Mouse (Mus musculus): ENCODE results near the gene E2f8. TPM values are rescaled to one million over a fixed set of nuclear protein-coding genes. Genes with fewer than 3 reads are reported as not detected.

E2f8 gene
- polyA plus RNA-seq, 1 experiment: 0.28 TPM

DNA sequence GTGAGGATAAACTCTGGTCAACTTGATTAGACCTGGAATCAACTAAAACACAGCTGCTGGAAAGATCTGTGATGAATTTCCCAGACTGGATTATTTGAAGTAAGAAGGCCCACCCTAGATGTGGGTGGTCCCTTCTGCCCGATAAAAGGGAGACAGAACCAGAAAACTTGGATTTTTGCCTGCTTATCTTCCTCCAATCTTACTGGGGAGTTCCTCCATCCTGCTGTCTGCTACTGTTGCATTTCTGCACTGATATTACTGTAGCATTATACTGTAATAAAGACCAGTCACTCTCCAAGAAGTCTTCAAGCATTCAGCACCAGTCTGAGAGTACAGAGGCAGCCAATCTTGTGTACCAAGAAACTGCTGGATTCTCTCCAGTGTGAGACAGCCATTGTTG is 23.1 kb downstream of the E2f8 start:
- H3K36me3 ChIP-seq (ENCODE audit: control insufficient read depth, insufficient read depth, low read length): no peaks in the 10 kb centered on the region
- H3K27ac ChIP-seq (ENCODE audit: insufficient read depth, low read depth, low read length): no peak overlapping the region
- 71% methylated on average over 1 of the region's 1 CpGs for WGBS
- H3K4me3 ChIP-seq (ENCODE audit: insufficient read depth, low read depth, low read length): no peak overlapping the region
- H3K4me1 ChIP-seq (ENCODE audit: control insufficient read depth, insufficient read depth, low read length): no peaks in the 10 kb centered on the region
- no peak for DNase-seq
- H3K27me3 ChIP-seq (replicated peaks; ENCODE audit: control insufficient read depth, insufficient read depth, low read length): no peaks in the 10 kb centered on the region
- TF ChIP-seq CTCF (conservative IDR thresholded peaks at IDR 0.05; ENCODE audit: insufficient read depth, insufficient read length, low read depth, low read length) (no peak), POLR2A (IDR thresholded peaks at IDR 0.05; ENCODE audit: low read depth, low read length) (no peak)

DNA sequence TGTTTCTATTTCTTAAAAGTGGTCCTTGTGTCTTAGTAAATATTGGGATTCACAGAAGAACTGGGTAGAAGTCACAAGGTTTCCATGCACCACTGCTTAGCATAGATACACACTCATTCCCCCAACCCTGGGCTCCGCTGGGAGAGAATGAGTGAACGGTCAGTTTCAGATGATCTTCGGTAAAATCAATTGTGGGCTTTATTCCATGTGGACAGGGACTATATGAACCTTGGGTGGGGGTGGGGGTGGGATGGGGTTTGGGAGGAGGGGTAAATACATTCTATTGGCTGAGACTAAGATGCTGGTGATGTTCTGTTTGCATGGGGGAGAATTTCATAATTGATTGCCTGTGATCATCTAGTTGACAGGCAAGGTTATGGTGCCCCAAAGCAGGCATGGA is 25.9 kb downstream of the E2f8 start:
- no peaks in the 10 kb centered on the region for H3K36me3 ChIP-seq (ENCODE audit: control insufficient read depth, insufficient read depth, low read length)
- DNase-seq: no peak
- no peak overlapping the region for H3K4me3 ChIP-seq (ENCODE audit: insufficient read depth, low read depth, low read length)
- no peak overlapping the region for H3K27ac ChIP-seq (ENCODE audit: insufficient read depth, low read depth, low read length)
- H3K27me3 ChIP-seq (replicated peaks; ENCODE audit: control insufficient read depth, insufficient read depth, low read length): no peaks in the 10 kb centered on the region
- 91% methylated on average over 3 of the region's 3 CpGs for WGBS
- H3K4me1 ChIP-seq (ENCODE audit: control insufficient read depth, insufficient read depth, low read length): no peaks in the 10 kb centered on the region
- TF ChIP-seq POLR2A (IDR thresholded peaks at IDR 0.05; ENCODE audit: low read depth, low read length) (no peak), CTCF (conservative IDR thresholded peaks at IDR 0.05; ENCODE audit: insufficient read depth, insufficient read length, low read depth, low read length) (no peak)

DNA sequence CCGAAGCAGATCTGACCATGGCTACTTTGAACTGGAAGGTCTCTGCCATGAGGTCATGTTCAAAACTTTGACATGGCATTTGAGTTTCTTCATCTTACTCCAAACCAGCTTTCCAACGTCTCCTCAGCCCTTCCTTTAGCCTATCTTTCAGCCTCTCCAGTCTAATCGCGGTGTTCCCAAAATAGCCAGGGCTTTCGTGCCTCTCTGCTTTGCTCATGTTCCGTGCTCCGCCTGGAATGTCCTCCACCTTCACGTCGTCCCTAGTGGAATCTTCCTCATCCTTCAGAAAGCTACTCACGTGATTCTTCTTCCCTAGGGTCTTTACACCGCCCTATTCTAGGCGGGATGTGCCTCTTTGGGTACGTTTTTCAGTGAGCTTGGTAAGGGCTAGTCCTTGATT is 27.9 kb downstream of the E2f8 start:
- no peak overlapping the region for H3K4me3 ChIP-seq (ENCODE audit: insufficient read depth, low read depth, low read length)
- no peak for DNase-seq
- WGBS: 86% methylated on average over 13 of the region's 13 CpGs
- no peak overlapping the region for H3K27ac ChIP-seq (ENCODE audit: insufficient read depth, low read depth, low read length)
- no peaks in the 10 kb centered on the region for H3K27me3 ChIP-seq (replicated peaks; ENCODE audit: control insufficient read depth, insufficient read depth, low read length)
- no peaks in the 10 kb centered on the region for H3K36me3 ChIP-seq (ENCODE audit: control insufficient read depth, insufficient read depth, low read length)
- TF ChIP-seq POLR2A (IDR thresholded peaks at IDR 0.05; ENCODE audit: low read depth, low read length): no peak
- no peak for TF ChIP-seq CTCF (conservative IDR thresholded peaks at IDR 0.05; ENCODE audit: insufficient read depth, insufficient read length, low read depth, low read length)
- no peaks in the 10 kb centered on the region for H3K4me1 ChIP-seq (ENCODE audit: control insufficient read depth, insufficient read depth, low read length)

DNA sequence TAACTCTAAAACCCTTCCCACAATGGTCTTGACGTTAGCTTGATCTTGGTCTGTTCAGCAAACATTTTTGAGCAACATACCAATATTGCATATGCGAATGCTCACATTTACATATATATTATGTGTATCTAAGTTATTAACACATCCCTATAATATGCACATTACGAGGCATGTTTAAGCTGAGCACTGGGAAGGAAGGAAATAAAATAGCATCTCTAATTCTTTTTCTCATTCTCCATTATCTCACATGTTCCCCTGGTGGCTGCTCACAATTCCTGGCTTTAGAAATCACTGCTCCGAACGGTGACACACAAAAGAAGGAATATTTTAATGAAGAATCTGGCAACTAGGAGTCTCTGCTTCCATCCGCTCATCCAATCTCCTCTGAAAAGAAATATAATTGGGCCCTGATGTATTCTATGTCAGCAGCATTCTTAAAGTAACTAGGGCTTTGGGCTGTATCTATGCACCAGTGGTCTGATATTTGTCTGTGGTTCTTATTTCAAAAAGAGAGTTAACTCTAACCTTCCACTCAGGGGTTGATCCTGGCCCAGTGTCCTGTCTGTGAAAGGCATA is 29.8 kb downstream of the E2f8 start:
- Histone ChIP-seq H3K4me1 (ENCODE audit: control insufficient read depth, insufficient read depth, low read length) (no peaks in the 10 kb centered on the region), H3K27ac (ENCODE audit: insufficient read depth, low read depth, low read length) (no peak overlapping the region), H3K27me3 (replicated peaks; ENCODE audit: control insufficient read depth, insufficient read depth, low read length) (no peaks in the 10 kb centered on the region), H3K36me3 (ENCODE audit: control insufficient read depth, insufficient read depth, low read length) (no peaks in the 10 kb centered on the region), H3K4me3 (ENCODE audit: insufficient read depth, low read depth, low read length) (no peak overlapping the region)
- TF ChIP-seq POLR2A (IDR thresholded peaks at IDR 0.05; ENCODE audit: low read depth, low read length) (no peak), CTCF (conservative IDR thresholded peaks at IDR 0.05; ENCODE audit: insufficient read depth, insufficient read length, low read depth, low read length) (no peak)
- 89% methylated on average over 6 of the region's 6 CpGs for WGBS
- no peak for DNase-seq

GRCm38 (mm10) chr7:48847820-48848650 is 33.4 kb downstream of the E2f8 start, which contains the start of gene Csrp3:
Gene Csrp3, minus strand, starts transcription at chr7:48848033.
- Histone ChIP-seq H3K27ac (ENCODE audit: insufficient read depth, low read depth, low read length) (no peak within 1 kb of the TSS), H3K4me1 (ENCODE audit: control insufficient read depth, insufficient read depth, low read length) (no peaks in the 10 kb centered on the region), H3K36me3 (ENCODE audit: control insufficient read depth, insufficient read depth, low read length) (no peaks in the 10 kb centered on the region), H3K27me3 (replicated peaks; ENCODE audit: control insufficient read depth, insufficient read depth, low read length) (no peaks in the 10 kb centered on the region), H3K4me3 (ENCODE audit: insufficient read depth, low read depth, low read length) (no peak within 1 kb of the TSS)
- DNase-seq: no peak
- WGBS: 62% methylated on average over 11 of the region's 11 CpGs
- TF ChIP-seq POLR2A (IDR thresholded peaks at IDR 0.05; ENCODE audit: low read depth, low read length) (no peak), CTCF (conservative IDR thresholded peaks at IDR 0.05; ENCODE audit: insufficient read depth, insufficient read length, low read depth, low read length) (no peak)

DNA sequence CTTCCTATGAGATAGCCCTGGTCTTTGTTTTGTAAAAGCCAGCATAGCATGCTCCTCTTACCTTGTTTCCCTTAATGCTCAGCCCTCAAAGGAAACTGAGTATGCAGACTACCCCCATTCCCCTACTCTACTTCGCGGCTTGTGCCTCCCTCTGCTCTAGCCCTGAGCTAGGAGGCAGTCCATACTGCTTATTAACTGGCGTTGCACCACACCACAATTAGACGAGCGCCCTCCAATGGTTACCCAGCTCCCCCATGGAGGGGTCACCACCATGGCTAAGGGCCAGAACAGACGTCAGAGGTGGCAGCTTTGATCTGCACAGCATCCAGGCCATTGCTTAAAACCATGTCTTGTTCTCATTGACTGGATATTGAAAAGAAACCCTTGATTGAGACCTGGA is 34.6 kb downstream of the E2f8 start:
- Histone ChIP-seq H3K27me3 (replicated peaks; ENCODE audit: control insufficient read depth, insufficient read depth, low read length) (no peaks in the 10 kb centered on the region), H3K4me1 (ENCODE audit: control insufficient read depth, insufficient read depth, low read length) (no peaks in the 10 kb centered on the region), H3K36me3 (ENCODE audit: control insufficient read depth, insufficient read depth, low read length) (no peaks in the 10 kb centered on the region), H3K4me3 (ENCODE audit: insufficient read depth, low read depth, low read length) (no peak overlapping the region), H3K27ac (ENCODE audit: insufficient read depth, low read depth, low read length) (no peak overlapping the region)
- DNase-seq: no peak
- TF ChIP-seq POLR2A (IDR thresholded peaks at IDR 0.05; ENCODE audit: low read depth, low read length) (no peak), CTCF (conservative IDR thresholded peaks at IDR 0.05; ENCODE audit: insufficient read depth, insufficient read length, low read depth, low read length) (no peak)
- 67% methylated on average over 6 of the region's 6 CpGs for WGBS

GRCm38 (mm10) chr7:48845213-48845973 is 36.0 kb downstream of the E2f8 start:
- H3K27me3 ChIP-seq (replicated peaks; ENCODE audit: control insufficient read depth, insufficient read depth, low read length): no peaks in the 10 kb centered on the region
- H3K27ac ChIP-seq (ENCODE audit: insufficient read depth, low read depth, low read length): no peak overlapping the region
- TF ChIP-seq POLR2A (IDR thresholded peaks at IDR 0.05; ENCODE audit: low read depth, low read length) (no peak), CTCF (conservative IDR thresholded peaks at IDR 0.05; ENCODE audit: insufficient read depth, insufficient read length, low read depth, low read length) (no peak)
- DNase-seq: no peak
- H3K4me1 ChIP-seq (ENCODE audit: control insufficient read depth, insufficient read depth, low read length): no peaks in the 10 kb centered on the region
- no peak overlapping the region for H3K4me3 ChIP-seq (ENCODE audit: insufficient read depth, low read depth, low read length)
- no peaks in the 10 kb centered on the region for H3K36me3 ChIP-seq (ENCODE audit: control insufficient read depth, insufficient read depth, low read length)
- 69% methylated on average over 12 of the region's 12 CpGs for WGBS
